Mouse (Mus musculus): Measurements from ENCODE around the gene Lonrf2.

The Lonrf2 gene

DNA sequence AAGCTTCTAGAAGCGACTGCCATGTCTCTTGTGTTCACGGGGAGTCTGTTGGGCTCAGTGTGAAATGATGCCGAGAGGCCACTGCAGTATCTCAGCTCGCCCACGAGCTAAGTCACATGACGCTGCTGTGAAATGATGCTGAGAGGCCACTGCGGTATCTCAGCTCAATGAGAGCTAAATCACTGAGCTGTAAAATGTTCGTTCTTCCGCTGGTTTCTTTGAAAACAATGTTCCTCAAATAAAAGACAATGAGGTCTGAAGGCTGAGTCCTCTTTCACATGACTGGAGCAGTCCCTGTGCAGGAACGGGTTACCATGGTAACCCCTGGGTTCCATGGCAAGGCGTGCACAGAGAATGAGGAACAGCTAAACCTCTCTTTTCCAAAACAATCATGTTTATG, 11.5 kb upstream of the Lonrf2 start:
- in situ Hi-C loops (cut with MboI; ENCODE audit: low pct_unique_long_range_greater_than_20kb in 1 of 2, low sequenced_read_pairs in 2 of 2, unreplicated experiment in 1 of 2), result no loop called here

DNA sequence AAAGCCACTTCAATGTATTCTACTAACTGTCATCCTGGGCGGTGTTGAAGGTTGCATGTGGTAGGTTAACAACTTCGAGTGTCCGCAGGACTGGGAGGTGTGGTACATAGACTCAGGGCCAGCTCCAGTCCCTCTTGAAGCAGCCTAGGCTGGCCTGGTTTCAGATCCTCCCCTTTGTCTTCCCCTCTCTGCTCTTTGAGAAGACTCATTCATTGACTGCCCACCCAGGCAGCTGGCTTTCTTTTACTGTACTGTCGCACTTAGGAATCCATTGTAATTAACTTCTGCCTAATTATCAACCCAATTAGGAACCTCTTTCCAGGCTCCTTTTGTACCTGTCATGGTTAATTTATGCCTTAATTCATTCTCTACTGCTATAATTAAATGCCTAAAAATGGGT, 6.8 kb upstream of the Lonrf2 start:
- in situ Hi-C loops (cut with MboI; ENCODE audit: low pct_unique_long_range_greater_than_20kb in 1 of 2, low sequenced_read_pairs in 2 of 2, unreplicated experiment in 1 of 2), result no loop called here

DNA sequence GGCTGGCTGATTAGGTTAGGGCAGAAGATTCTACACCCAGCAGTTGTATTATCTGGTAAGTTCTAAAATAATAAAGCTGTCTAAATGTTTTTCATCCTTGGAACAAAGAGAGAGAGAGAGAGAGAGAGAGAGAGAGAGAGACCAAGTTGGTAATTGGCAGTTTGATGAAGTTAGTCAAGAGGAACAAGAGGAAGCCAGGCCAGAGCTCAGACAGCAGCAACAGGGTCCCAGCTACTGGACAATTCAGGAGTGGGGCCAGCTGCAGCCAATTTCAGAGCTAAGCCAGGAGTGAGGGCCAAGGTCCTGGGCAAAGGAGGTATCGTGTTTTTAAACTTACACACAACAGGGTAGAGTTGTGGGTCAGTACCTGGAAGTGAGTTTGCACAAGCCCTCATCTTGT, 6.3 kb upstream of the Lonrf2 start:
- in situ Hi-C loops (cut with MboI; ENCODE audit: low pct_unique_long_range_greater_than_20kb in 1 of 2, low sequenced_read_pairs in 2 of 2, unreplicated experiment in 1 of 2), result no loop called here

DNA sequence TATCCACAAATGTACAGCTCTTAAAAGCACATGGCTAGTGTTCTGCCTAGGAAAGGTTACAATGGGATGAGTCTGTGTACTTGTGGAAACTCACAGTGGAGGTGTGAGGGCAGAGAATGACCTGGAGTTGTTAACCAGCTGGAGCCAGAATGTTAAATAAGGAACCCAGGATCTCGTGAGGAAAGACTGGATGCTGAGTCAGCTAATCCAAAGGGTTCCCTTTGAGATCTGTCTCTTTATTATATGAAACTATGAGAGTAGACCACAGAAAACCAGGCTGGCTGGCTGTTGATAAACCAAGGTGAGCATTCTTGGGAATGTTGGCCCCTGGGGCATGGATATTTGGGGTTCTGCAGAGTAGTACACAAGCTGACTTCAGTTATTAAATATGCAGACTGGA, 3.4 kb upstream of the Lonrf2 start:
- in situ Hi-C loops (cut with MboI; ENCODE audit: low pct_unique_long_range_greater_than_20kb in 1 of 2, low sequenced_read_pairs in 2 of 2, unreplicated experiment in 1 of 2), result no loop called here

DNA sequence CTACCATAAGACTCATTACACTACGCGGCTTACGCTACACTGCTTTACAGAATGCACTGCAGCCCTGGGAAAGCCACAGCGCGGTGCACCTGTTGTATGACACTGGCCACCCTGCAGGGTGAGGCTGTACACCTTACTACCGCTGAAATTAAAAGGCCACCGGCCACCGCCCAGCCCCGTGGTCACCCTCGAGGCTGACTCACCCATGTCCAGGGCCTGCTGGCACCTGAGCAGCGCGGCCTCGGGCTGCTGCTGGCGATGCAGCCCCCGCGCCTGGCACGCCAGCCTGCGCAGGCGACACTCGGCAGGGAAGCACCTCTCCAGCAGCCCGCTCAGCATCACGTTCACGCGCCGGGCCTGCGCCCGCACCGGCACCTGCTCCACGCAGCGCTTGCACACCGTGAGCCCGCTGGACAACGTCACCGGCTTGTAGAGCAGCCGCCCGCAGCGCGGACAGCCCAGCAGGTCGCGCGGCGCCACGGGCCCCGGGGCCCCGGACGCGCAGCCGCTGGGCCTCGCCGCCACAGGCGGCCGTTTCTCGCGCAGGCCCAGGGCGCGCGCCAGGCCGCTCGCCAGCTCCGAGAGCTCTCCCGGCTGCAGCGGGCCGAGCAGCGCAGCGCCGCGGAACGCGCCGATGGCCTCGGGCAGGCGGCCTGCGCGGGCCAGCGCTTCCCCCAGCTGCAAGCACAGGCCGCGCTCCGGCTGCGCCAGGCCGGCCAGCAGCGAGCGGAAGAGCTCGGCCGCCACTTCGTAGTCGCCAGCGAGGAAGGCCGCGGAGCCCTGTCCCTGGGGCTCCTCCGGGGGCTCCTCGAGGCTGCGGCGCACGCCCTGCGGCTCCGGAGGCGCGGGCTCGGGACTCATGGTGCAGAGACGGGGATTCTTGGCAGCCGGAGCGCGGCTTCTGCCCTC, 689 bp downstream of the Lonrf2 start:
- in situ Hi-C loops (cut with MboI; ENCODE audit: low pct_unique_long_range_greater_than_20kb in 1 of 2, low sequenced_read_pairs in 2 of 2, unreplicated experiment in 1 of 2), result no loop called here

DNA sequence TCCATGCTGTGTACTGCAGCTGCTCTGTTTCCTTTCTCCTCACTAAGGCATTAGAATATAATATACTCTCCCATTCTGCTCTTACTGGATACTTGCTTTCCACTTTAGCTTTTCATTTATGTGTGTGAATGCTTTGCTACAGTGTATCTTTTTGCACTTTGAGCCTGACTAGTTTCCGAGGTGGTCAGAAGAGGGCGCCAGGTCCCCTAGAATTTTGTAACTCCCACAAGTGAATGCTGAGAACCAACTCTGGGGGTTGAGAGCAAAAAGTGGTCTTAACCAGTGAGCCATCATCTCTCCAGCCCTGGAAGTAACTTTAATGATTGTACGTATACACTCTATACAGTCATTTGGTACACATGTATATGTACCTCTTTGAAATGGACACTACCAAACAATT, 1.6 kb downstream of the Lonrf2 start:
- in situ Hi-C loops (cut with MboI; ENCODE audit: low pct_unique_long_range_greater_than_20kb in 1 of 2, low sequenced_read_pairs in 2 of 2, unreplicated experiment in 1 of 2), result no loop called here

DNA sequence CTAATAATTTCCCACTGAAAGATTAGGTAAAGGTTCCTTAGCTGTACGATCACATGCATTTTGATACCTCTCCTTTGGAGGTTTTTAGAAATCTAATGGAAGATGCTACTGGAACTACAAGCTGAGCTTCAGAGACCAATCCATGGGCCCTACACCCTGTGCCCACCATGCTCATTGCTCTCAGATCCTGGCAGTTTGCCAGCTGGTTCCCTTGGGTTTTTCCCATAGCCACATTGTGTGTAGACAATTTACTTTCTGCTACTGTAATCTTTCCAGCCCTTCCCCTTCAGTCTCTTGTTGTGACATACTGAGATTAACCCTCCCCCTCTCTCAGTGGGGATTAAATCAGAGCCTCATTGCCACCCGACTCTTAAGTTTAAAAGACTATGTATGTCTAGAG, 11.6 kb downstream of the Lonrf2 start:
- in situ Hi-C loops (cut with MboI; ENCODE audit: low pct_unique_long_range_greater_than_20kb in 1 of 2, low sequenced_read_pairs in 2 of 2, unreplicated experiment in 1 of 2), result no loop called here

DNA sequence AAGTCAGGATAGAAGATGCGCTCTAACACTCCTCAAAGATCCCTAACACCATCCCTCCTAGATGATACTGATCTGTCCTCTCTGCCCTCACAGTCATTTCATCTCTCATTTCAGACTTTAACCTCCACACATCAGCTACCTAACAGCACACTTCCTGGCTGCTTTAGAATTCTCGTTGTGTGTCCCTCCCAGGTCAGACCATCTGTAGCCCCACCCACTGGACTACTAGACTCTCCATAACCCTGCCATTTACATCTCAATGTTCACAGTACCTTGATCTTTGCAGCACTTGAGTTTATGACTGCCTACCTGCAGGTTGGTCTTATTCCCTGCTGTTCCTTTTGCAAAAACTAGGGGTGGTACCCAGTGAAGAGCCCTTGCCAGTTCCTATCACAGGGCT, 12.7 kb downstream of the Lonrf2 start:
- in situ Hi-C loops (cut with MboI; ENCODE audit: low pct_unique_long_range_greater_than_20kb in 1 of 2, low sequenced_read_pairs in 2 of 2, unreplicated experiment in 1 of 2), result no loop called here

DNA sequence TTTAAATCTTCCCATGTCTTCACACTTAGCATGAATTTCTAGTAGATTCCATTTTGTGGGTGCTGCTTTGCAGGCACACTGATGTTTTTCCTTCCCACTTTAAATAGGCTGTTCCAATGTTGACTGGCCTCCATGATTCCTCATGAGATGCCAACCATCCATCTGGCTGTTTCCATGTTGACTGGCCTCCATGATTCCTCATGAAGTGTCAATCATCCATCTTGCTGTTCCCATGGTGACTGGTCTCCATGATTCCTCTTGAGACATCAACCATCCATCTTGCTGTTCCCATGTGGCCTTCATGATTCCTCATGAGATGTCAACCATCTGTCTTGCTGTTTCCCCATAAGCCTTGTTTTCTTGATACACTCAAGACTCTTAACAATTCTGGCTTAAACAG, 16.8 kb downstream of the Lonrf2 start:
- in situ Hi-C loops (cut with MboI; ENCODE audit: low pct_unique_long_range_greater_than_20kb in 1 of 2, low sequenced_read_pairs in 2 of 2, unreplicated experiment in 1 of 2), result no loop called here

DNA sequence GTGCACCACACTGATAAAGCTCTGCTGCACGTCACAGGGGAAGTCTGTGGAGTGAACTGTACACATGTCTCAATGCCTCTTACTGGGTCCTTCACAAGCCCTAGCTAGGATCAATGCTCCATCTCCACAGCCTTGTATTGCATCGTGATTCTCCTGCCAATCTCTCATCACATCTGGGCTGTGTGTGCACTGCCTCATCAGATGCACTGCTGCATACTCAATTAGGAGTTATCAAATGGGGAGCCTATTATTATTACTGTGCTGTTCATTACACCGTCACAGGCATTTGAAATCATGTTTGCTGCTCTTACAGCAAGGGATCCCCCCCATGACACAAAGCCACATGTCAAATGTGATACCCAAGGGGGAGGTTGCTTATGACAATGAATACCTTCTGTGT, 18.8 kb downstream of the Lonrf2 start:
- in situ Hi-C loops (cut with MboI; ENCODE audit: low pct_unique_long_range_greater_than_20kb in 1 of 2, low sequenced_read_pairs in 2 of 2, unreplicated experiment in 1 of 2), result no loop called here

DNA sequence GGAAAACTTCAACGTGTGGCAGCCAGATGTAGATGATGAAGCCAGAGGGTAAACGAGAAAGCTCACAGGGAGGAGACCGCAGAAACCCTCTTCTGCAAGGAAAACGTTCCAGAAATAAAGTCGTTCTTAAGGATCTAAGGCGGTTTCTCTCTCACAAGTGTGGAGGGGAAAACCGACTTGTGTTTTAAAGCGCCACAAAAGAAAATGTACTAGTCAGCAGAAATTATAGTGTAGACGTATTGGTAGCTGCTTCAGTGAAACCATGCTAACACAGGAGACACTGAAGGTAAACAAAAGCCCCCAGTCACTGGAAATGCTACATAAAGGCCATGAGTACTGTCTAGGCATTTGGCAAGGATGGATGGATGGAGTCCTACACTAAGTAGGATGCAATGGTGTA, 19.2 kb downstream of the Lonrf2 start:
- in situ Hi-C loops (cut with MboI; ENCODE audit: low pct_unique_long_range_greater_than_20kb in 1 of 2, low sequenced_read_pairs in 2 of 2, unreplicated experiment in 1 of 2), result no loop called here

DNA sequence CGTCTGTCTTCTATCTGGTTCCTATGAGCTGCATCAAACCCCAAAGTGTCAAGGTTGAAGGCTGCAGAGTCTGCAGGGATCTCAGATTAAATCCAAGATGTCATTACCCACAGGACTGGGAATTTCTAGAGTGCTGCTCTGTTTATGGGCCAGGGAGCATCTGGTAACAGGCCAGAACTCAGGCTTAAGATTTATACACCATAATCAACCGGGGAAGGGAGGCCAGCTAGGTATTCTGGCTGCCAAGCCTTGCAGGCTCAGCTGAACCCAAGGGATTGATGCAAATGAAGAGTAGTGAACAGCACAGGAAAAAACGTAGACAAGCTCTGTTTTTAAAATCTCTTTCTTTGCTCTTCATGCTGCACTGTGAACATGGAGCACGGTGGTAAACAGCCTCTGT, 20.2 kb downstream of the Lonrf2 start:
- in situ Hi-C loops (cut with MboI; ENCODE audit: low pct_unique_long_range_greater_than_20kb in 1 of 2, low sequenced_read_pairs in 2 of 2, unreplicated experiment in 1 of 2), result no loop called here

DNA sequence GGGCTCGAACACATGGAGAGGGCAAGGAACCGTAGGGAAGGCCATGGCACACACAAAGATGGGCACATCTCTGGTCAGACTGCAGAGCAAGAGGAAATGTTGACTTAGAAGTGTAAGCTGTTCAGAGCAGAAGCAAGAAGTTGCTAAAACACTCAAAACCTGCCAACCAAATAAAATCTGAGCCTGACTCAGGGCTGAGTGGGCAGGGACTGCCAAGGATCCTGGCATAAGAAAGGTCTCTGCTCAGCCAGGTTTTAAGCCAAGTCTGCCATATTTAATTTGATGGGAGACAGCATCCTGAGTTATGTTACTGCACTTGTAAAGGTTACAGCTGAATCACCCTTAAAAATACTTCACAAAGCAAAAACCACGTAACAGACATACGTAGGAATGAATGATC, 29.4 kb downstream of the Lonrf2 start:
- in situ Hi-C loops (cut with MboI; ENCODE audit: low pct_unique_long_range_greater_than_20kb in 1 of 2, low sequenced_read_pairs in 2 of 2, unreplicated experiment in 1 of 2), result no loop called here

DNA sequence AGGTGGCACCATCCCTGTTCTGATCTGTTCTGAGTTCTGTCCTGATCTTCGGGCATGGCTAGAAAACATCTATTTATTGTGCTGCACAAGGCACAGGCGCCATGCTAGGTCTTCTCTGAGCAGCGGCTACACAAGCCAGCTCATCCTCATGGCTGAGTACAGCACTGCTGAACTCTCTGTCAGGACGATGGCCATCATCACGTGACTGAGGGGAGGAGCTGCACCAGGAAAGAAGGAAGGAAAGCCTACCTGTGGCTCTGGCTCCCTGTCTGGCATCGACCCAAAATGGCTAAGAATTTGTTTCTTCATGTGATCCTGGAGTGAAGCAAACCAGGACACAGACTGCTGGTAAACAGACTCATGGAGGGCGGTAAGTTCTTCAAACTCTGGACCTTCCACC, 36.1 kb downstream of the Lonrf2 start:
- in situ Hi-C loops (cut with MboI; ENCODE audit: low pct_unique_long_range_greater_than_20kb in 1 of 2, low sequenced_read_pairs in 2 of 2, unreplicated experiment in 1 of 2), result no loop called here

DNA sequence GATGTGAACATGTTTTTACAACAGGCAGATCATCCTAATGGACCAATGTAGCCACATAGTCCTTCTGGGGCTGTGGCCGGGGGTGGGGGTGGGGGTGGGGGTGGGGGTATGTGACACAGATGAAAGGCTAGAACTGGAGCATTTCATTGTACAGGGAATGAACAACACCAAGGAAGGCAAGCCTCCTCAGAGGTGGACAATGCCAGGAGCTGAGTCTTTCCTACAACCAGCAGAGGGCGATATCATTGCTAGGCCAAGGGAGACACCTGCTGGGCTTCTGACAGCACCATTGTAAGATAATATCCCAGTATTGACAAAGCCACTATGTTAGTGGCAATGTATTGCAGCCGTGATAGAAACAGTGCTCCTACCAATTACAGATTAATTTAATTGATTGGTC, 37.2 kb downstream of the Lonrf2 start:
- in situ Hi-C loops (cut with MboI; ENCODE audit: low pct_unique_long_range_greater_than_20kb in 1 of 2, low sequenced_read_pairs in 2 of 2, unreplicated experiment in 1 of 2), result no loop called here

DNA sequence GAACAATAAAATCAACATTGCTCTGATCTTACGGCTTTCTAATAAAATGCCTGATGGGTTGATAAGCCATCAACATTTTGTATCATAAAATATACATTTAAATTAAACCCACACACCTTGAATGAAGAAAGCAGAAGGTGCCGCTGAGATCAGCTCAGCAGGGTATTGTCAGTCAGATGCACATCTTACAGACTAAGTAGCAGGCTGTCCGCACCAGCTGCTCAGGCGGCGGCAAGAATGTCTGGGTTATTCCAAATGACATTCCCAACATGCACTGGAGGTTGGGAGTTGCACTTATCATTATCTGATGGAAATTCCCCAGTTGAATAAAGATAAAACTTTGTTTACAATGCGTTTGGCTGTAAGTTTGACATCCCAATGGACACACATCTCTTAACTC, 39.6 kb downstream of the Lonrf2 start:
- in situ Hi-C loops (cut with MboI; ENCODE audit: low pct_unique_long_range_greater_than_20kb in 1 of 2, low sequenced_read_pairs in 2 of 2, unreplicated experiment in 1 of 2), result no loop called here

DNA sequence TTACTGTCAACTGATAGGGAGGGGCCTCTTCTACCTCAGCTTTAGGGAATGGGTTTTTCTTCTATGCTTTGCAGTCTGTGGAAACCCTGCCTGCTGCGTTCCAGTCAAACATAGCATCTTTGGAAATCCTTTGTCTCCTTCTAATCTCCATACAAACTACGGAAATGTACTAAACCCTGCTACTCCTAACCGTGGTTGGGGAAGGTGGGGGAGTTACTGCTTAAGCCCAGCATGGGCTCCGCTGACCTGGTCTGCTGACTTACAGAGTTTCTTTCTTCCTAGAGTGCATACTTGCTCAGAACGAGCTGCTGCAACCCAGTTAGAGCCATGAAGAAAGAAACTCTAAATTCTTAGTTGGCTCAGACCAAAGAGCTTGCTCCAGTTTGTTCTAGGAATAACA, 41.0 kb downstream of the Lonrf2 start:
- in situ Hi-C loops (cut with MboI; ENCODE audit: low pct_unique_long_range_greater_than_20kb in 1 of 2, low sequenced_read_pairs in 2 of 2, unreplicated experiment in 1 of 2), result no loop called here

DNA sequence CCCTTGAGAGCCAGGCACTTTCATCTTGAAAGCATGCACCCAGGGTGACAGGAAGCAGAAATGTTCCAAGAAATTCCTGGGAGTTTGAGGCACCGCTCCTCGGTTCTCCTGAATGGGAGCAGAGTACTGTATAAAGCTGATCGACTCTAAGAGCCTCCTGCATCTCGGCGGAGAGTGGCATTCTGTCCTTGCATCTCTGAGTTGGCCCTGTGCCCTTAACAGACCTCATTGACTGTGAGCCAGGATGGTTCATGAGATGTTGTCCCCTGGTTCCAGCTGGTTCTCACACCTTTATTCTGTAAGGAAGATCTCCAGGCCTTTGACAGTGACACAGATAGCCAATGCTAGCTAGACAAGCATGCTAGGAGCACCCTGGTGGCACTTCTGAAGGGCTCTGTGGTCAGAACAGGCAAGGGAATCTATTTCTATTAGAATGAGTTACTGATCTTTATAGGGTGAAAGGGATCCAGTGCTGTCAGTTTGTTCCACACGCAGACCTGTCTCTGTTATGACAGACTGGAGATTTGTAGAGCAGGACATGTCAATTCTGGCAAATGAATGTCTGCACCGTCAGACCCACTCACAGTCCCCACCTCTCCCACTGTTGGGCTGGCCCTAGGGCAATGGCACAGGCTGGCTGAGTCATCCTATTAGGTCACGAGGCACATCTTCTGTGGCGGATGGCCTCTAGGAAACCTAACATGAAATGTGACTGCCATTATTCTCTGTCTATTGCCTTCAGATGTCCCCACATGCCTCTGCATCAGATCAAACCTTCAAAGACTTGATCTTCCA, 45.3 kb downstream of the Lonrf2 start:
- in situ Hi-C loops (cut with MboI; ENCODE audit: low pct_unique_long_range_greater_than_20kb in 1 of 2, low sequenced_read_pairs in 2 of 2, unreplicated experiment in 1 of 2), result no loop called here

DNA sequence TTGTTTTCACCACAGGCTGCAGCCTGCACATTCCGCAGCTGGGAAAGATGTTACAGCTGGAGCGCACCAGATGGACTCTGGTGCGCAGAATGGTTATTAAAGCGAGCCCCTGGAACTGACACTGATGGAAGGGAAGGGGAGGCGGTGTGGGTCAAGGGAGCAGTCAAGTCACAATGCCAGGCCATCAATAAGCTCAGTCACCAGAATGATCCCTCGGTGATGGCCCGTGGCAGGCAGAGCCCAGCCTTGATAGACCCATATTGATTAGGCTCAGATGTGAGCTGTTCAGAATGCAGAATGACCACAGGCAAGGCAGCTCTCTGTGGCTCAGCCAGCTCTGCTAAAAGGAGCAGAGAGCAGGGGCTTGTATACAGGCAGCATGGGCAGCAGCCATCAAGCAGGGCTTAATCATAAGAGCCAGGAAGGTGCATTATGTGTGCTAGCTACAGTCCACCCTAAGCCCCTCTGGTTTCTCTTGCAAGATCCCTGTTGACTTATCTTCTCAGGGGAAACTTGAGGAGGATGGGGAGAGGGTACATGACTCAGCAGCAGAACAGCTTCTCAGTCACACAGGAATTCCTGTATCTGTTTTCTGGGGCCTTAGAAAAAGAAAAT, 46.4 kb downstream of the Lonrf2 start:
- in situ Hi-C loops (cut with MboI; ENCODE audit: low pct_unique_long_range_greater_than_20kb in 1 of 2, low sequenced_read_pairs in 2 of 2, unreplicated experiment in 1 of 2), result no loop called here

All from mouse embryonic stem cell (cell line).